Mouse (Mus musculus) stomach, postnatal 0 days (tissue): ENCODE data around the gene Galnt10. TPM values are rescaled to one million over a fixed set of nuclear protein-coding genes. Genes with fewer than 3 reads are reported as not detected.

Source experiments
- ATAC-seq: fragments of 200-750 bp; cut with Nextera tagmentation; 2 replicates; pipeline ENCODE4 v1.8.0; 2017; ENCODE audit not compliant: low FRiP score, low TSS enrichment
- DNase-seq: peaks from one replicate; pipeline ENCODE4 v3.0.0-alpha.2; 2016; ENCODE audit warnings: low spot score
- H3K27ac ChIP-seq: fragments of 300-500 bp; sonication (generic); replicated peaks from 2 replicates; pipeline ENCODE4 v1.5.1; 2014; ENCODE audit warnings: mild to moderate bottlenecking, control low read depth
- H3K27me3 ChIP-seq: fragments of 300-500 bp; sonication (generic); 2 replicates; pipeline ENCODE4 v1.6.1; 2014; ENCODE audit warnings: low read length; ENCODE audit not compliant: control insufficient read depth, insufficient read depth
- H3K36me3 ChIP-seq: fragments of 300-500 bp; sonication (generic); 2 replicates; pipeline ENCODE4 v1.6.1; 2014; ENCODE audit warnings: low read length, mixed read lengths; ENCODE audit not compliant: control insufficient read depth, insufficient read depth
- H3K4me1 ChIP-seq: fragments of 300-500 bp; sonication (generic); replicated peaks from 2 replicates; pipeline ENCODE4 v1.6.1; 2014; ENCODE audit warnings: antibody characterized with exemption; ENCODE audit not compliant: control insufficient read depth, insufficient read depth
- H3K4me2 ChIP-seq: fragments of 300-500 bp; sonication (generic); replicated peaks from 2 replicates; pipeline ENCODE4 v1.6.1; 2014; ENCODE audit warnings: low read depth, mild to moderate bottlenecking, control low read depth, moderate library complexity
- H3K4me3 ChIP-seq: fragments of 300-500 bp; sonication (generic); 2 replicates; pipeline ENCODE4 v1.5.1; 2014; ENCODE audit warnings: low read depth, low read length, control low read depth
- H3K9ac ChIP-seq: fragments of 300-500 bp; sonication (generic); 2 replicates; pipeline ENCODE4 v1.6.1; 2014; ENCODE audit warnings: mild to moderate bottlenecking, low read length, control low read depth, mixed read lengths
- H3K9me3 ChIP-seq: fragments of 300-500 bp; sonication (generic); 2 replicates; pipeline ENCODE4 v1.6.1; 2016; ENCODE audit warnings: low read length; ENCODE audit not compliant: control insufficient read depth
- CTCF ChIP-seq: IDR thresholded peaks from 2 replicates; pipeline ENCODE4 v1.5.1; 2016; ENCODE audit warnings: antibody characterized with exemption, low read depth, mild to moderate bottlenecking, moderate library complexity
- EP300 ChIP-seq: optimal IDR thresholded peaks from 2 replicates; pipeline ENCODE3; 2016; ENCODE audit warnings: antibody characterized with exemption
- WGBS: fragments of 180-500 bp; shearing (Covaris S2); extraction: QIAGEN DNeasy Blood & Tissue Kit; methylation state at CpG from one replicate; pipeline ENCODE4 v1.1.7; 2014; 5-methylcytosine and 5-hydroxymethylcytosine counted together
- polyA plus RNA-seq: library from polyadenylated mRNA; unstranded; fragments of >200 nt; fragmentation: Nextera tagmentation; extraction: Ambion mirVana; gene quantifications from 2 replicates; pipeline ENCODE4 v1.2.1, GENCODE M21; 2015

The Galnt10 gene
- polyA plus RNA-seq, 1 experiment from 2014 or later = 8.8 TPM

DNA sequence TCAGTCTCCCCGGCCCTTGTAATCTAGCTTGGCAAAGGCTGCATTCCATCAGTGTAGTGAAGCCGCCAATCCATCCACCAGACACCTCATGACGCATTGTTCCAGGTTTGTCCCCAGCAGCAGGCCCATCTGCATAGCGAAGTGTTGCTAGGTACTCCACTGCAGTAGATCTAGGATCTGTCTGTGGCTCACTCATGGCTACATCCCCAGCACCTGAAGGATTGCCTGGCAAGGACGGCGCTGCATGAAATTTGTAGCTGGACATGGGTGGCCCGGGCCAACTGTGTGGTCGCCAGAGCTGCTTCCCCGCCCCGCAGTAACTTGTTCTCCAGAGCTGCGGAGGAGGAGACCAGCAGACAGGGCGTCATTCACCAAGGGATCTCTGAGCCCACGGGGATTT lies 128.2 kb downstream of the Galnt10 start:
- no peaks in the 10 kb centered on the region; the same call in 1 of the 2 replicates for H3K36me3 ChIP-seq
- no peak for DNase-seq
- H3K4me3 ChIP-seq = no peak overlapping the region
- no peaks in the 10 kb centered on the region for H3K9me3 ChIP-seq
- no peak overlapping the region for H3K9ac ChIP-seq
- WGBS = 44% methylated on average over 13 of the region's 13 CpGs
- H3K27me3 ChIP-seq = no peaks in the 10 kb centered on the region
- ATAC-seq = no peak
- H3K4me2 ChIP-seq = no peak overlapping the region
- TF ChIP-seq CTCF (no peak), EP300 (no peak)
- H3K27ac ChIP-seq = no peak overlapping the region
- no peaks in the 10 kb centered on the region for H3K4me1 ChIP-seq

DNA sequence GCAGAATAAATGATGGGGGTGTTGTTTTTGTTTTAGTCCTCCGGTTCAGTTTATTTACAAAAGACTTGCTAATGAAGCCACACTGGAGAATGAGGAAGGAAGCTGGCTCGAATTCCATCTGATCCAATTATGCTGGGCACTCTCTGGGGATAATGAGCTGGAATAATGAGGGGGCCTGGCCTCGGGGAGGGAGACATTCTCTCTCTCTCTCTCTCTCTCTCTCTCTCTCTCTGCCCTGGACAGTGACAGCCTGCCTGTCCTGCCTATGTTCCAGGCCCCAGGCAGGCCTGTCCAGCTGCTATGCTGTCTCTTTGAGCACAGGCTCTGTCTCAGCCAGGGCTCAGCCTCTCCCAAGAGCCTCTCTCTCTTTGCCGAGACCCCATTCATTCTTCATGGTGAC lies 128.7 kb downstream of the Galnt10 start:
- WGBS = 27% methylated on average over 4 of the region's 4 CpGs
- H3K4me3 ChIP-seq = no peak overlapping the region
- no peak overlapping the region for H3K27ac ChIP-seq
- H3K36me3 ChIP-seq = no peaks in the 10 kb centered on the region; the same call in 1 of the 2 replicates
- H3K27me3 ChIP-seq = no peaks in the 10 kb centered on the region
- H3K4me1 ChIP-seq = no peaks in the 10 kb centered on the region
- H3K9me3 ChIP-seq = no peaks in the 10 kb centered on the region
- H3K9ac ChIP-seq = no peak overlapping the region
- DNase-seq (no peak), ATAC-seq (no peak)
- no peak overlapping the region for H3K4me2 ChIP-seq
- no peak for TF ChIP-seq EP300
- no peak for TF ChIP-seq CTCF

- 73% methylated on average over 6 of the region's 6 CpGs for WGBS
- H3K4me1 ChIP-seq = no peaks in the 10 kb centered on the region
- H3K36me3 ChIP-seq = no peaks in the 10 kb centered on the region; the same call in 1 of the 2 replicates
- TF ChIP-seq CTCF (no peak), EP300 (no peak)
- H3K27me3 ChIP-seq = no peaks in the 10 kb centered on the region
- no peaks in the 10 kb centered on the region for H3K9me3 ChIP-seq
- DNase-seq (no peak), ATAC-seq (no peak)
- no peak overlapping the region for H3K4me3 ChIP-seq
- H3K4me2 ChIP-seq = no peak overlapping the region
- no peak overlapping the region for H3K9ac ChIP-seq
- H3K27ac ChIP-seq = no peak overlapping the region
Measured at GRCm38 (mm10) chr11:57775868-57776267, 130.6 kb downstream of the Galnt10 start.

DNA sequence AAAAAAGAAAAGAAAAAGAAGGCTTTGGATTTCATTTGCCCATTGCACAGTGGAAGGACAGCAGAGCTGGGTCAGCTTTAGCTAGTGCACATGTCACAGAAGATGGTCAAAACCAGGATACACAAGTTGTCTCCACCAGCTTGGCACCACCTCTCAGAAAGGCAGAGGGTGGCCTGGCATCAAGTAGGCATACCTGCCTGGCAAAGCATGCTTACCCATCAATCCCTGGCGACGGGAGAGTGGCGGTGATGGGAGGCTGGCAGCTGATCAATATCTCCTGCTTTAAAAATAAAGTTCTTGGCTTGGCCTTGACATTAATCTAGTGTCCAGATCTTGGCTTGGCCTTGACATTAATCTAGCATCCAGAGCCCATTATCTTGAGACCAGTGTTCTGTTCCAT lies 131.3 kb downstream of the Galnt10 start:
- Histone ChIP-seq H3K4me1 (no peaks in the 10 kb centered on the region), H3K36me3 (no peaks in the 10 kb centered on the region; the same call in 1 of the 2 replicates), H3K4me3 (no peak overlapping the region), H3K9me3 (no peaks in the 10 kb centered on the region), H3K4me2 (no peak overlapping the region), H3K27ac (no peak overlapping the region), H3K27me3 (no peaks in the 10 kb centered on the region), H3K9ac (no peak overlapping the region)
- whole genome bisulfite sequencing = 84% methylated on average over 3 of the region's 3 CpGs
- ATAC-seq (no peak), DNase-seq (no peak)
- TF ChIP-seq EP300 (no peak), CTCF (no peak)

GRCm38 (mm10) chr11:57778349-57778748 lies 133.1 kb downstream of the Galnt10 start:
- H3K4me1 ChIP-seq = no peaks in the 10 kb centered on the region
- no peaks in the 10 kb centered on the region for H3K27me3 ChIP-seq
- no peaks in the 10 kb centered on the region for H3K9me3 ChIP-seq
- no peak overlapping the region for H3K4me2 ChIP-seq
- no peak overlapping the region for H3K27ac ChIP-seq
- WGBS = 29% methylated on average over 5 of the region's 5 CpGs
- no peak overlapping the region for H3K9ac ChIP-seq
- H3K36me3 ChIP-seq = no peaks in the 10 kb centered on the region
- no peak overlapping the region for H3K4me3 ChIP-seq
- ATAC-seq (0 out of 2 replicates have a peak, but pooled peaks have one; percentile 41), DNase-seq (peak; percentile 55)
- TF ChIP-seq CTCF = peak; percentile 97
- no peak for TF ChIP-seq EP300

DNA sequence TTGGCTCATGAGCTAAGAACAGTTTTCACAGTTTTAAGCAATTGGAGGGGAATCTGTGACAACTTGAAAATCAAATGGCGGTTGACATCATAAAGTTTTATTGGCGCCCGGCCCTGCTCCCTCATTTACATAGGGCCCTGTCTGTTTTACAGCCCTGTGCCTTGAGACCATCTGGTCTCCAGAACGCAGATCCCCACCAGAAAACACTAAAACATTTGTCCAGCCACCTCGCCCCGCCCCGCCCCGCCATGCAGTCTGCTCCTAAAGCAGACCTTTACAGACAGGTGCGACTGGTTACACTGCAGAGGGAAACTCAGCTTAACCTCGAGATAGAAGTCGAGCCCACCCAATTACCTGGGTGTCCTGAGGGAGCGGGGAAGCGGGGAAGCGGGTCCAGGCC lies 134.6 kb downstream of the Galnt10 start:
- ATAC-seq (no peak), DNase-seq (no peak)
- no peak overlapping the region for H3K4me2 ChIP-seq
- TF ChIP-seq CTCF (no peak), EP300 (no peak)
- no peaks in the 10 kb centered on the region for H3K4me1 ChIP-seq
- no peaks in the 10 kb centered on the region for H3K27me3 ChIP-seq
- H3K36me3 ChIP-seq = no peaks in the 10 kb centered on the region; the same call in 1 of the 2 replicates
- H3K9me3 ChIP-seq = no peaks in the 10 kb centered on the region
- no peak overlapping the region for H3K9ac ChIP-seq
- H3K27ac ChIP-seq = no peak overlapping the region
- no peak overlapping the region for H3K4me3 ChIP-seq
- 76% methylated on average over 14 of the region's 14 CpGs for WGBS
